Mouse (Mus musculus) forebrain, embryonic 15.5 days (tissue): ENCODE results near the gene Mbnl2. TPM values are rescaled to one million over a fixed set of nuclear protein-coding genes. Genes with fewer than 3 reads are reported as not detected.

Source experiments
- ATAC-seq: fragments of 200-750 bp; cut with Nextera tagmentation; replicated peaks from 2 replicates; pipeline ENCODE4 v1.8.0; 2017; ENCODE audit warnings: mild to moderate bottlenecking, moderate TSS enrichment, moderate library complexity
- H3K27ac ChIP-seq: fragments of 300-500 bp; sonication (generic); replicated peaks from 2 replicates; pipeline ENCODE4 v1.5.1; 2015; ENCODE audit warnings: mild to moderate bottlenecking, inconsistent platforms
- H3K27me3 ChIP-seq: fragments of 300-500 bp; sonication (generic); 2 replicates; pipeline ENCODE4 v1.6.1; 2015; ENCODE audit warnings: inconsistent platforms
- H3K36me3 ChIP-seq: fragments of 300-500 bp; sonication (generic); 2 replicates; pipeline ENCODE4 v1.6.1; 2015; ENCODE audit warnings: mild to moderate bottlenecking, inconsistent platforms
- H3K4me1 ChIP-seq: fragments of 300-500 bp; sonication (generic); 2 replicates; pipeline ENCODE4 v1.6.1; 2015; ENCODE audit warnings: inconsistent platforms
- H3K4me2 ChIP-seq: fragments of 300-500 bp; sonication (generic); replicated peaks from 2 replicates; pipeline ENCODE4 v1.6.1; 2015; ENCODE audit warnings: mild to moderate bottlenecking, inconsistent platforms
- H3K4me3 ChIP-seq: fragments of 300-500 bp; sonication (generic); 2 replicates; pipeline ENCODE4 v1.5.1; 2015; ENCODE audit warnings: mild to moderate bottlenecking, inconsistent platforms
- H3K9ac ChIP-seq: fragments of 300-500 bp; sonication (generic); replicated peaks from 2 replicates; pipeline ENCODE4 v1.6.1; 2015; ENCODE audit warnings: mild to moderate bottlenecking, inconsistent platforms
- H3K9me3 ChIP-seq: fragments of 300-500 bp; sonication (generic); 2 replicates; pipeline ENCODE4 v1.6.1; 2016; ENCODE audit warnings: inconsistent platforms
- WGBS: fragments of 180-500 bp; shearing (Covaris S2); methylation state at CpG from one replicate; pipeline ENCODE4 v1.1.7; 2015; ENCODE audit warnings: mixed read lengths; 5-methylcytosine and 5-hydroxymethylcytosine counted together
- polyA plus RNA-seq: library from polyadenylated mRNA; unstranded; fragments of >200 nt; fragmentation: Nextera tagmentation; extraction: Ambion mirVana; gene quantifications from 2 replicates; pipeline ENCODE4 v1.2.1, GENCODE M21; 2015

Gene Mbnl2
- polyA plus RNA-seq, 1 experiment from 2014 or later: 22.2 TPM

DNA sequence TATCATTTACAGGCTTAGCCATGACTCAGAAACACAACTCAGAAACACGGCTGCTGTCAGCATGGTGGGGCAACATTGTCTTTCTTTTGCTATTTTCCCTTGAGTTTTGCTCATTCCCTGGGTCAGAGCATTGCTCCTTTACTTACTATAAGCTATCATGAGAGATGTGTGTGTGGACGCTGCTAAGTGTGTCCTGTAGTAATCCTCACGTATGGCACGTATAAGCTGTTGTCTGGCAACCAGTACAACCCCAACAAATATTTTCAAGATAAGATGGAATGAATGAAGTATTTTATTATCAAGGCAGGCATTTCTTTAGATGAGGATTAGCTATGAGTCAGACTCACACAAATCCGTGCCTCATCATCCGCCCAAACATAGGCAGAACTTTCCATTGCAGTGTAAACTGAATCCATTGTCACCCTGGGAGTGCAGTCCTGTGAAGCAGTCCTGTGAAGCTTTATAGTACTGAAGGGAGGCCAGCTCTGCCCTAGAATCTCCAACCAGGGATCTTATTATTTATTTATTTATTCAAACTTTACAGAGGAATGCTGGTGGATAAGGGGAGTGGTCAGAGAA, 17.2 kb downstream of the Mbnl2 start:
- Histone ChIP-seq H3K36me3 (no peaks in the 10 kb centered on the region), H3K9ac (no peak overlapping the region), H3K27ac (no peak overlapping the region), H3K9me3 (no peaks in the 10 kb centered on the region), H3K4me1 (peaks cover 12% of the 10 kb centered on the region; the same call in 1 of the 2 replicates), H3K4me2 (no peak overlapping the region), H3K4me3 (no peak overlapping the region), H3K27me3 (no peaks in the 10 kb centered on the region)
- no peak for ATAC-seq
- 81% methylated on average over 6 of the region's 6 CpGs for WGBS

- Histone ChIP-seq H3K27ac (no peak overlapping the region), H3K4me3 (no peak overlapping the region), H3K4me1 (peaks cover 14% of the 10 kb centered on the region; the same call in 1 of the 2 replicates), H3K36me3 (no peaks in the 10 kb centered on the region), H3K9me3 (no peaks in the 10 kb centered on the region), H3K4me2 (no peak overlapping the region), H3K9ac (no peak overlapping the region), H3K27me3 (no peaks in the 10 kb centered on the region)
- no peak for ATAC-seq
- 89% methylated on average over 6 of the region's 6 CpGs for WGBS
Observed at GRCm38 (mm10) chr14:120294480-120294879, 19.0 kb downstream of the Mbnl2 start.

DNA sequence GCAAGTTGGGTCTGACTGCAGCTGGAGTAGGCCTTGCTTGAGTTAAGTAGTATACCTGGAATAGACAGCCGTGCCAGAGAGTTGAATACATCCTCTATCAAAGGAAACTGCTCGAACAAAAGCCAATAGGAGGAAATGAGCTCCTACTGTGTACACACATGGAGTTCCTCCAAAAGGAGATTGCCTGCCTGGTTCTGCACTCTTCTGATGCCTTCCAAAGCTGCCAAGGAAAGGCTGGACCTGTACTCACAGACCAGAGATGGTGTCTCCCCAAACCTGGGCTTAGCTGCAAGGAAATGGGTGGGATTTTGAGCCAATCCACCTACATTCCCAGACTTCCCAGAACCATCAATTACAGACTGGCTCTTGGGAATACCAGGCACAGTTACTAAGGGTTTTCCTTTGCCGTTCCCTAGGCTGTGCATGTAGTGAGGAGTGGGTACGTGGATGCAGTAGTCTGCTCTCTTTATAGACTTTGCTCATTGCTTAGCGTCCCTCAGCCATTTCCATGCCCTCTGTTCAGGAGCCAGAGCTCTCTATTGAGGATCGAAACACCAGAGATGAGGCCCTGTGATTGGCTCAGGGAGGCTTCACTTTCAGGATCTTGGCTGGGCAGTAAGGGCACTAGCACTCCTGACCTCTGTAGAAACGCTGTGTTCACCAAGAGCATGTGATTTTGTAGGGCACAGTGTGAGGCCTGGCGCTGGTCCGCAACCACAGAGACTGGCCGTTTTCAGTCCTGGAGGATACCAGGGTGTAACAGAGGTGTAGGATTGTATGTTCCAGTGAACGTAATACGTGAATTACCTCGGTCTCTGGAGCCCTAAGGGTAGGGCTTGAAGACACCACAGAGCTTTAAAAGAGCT, 20.1 kb downstream of the Mbnl2 start:
- H3K9me3 ChIP-seq: no peaks in the 10 kb centered on the region
- no peak overlapping the region for H3K4me3 ChIP-seq
- WGBS: 78% methylated on average over 13 of the region's 13 CpGs
- no peak overlapping the region for H3K27ac ChIP-seq
- H3K4me2 ChIP-seq: no peak overlapping the region
- peaks cover 14% of the 10 kb centered on the region; the same call in 1 of the 2 replicates for H3K4me1 ChIP-seq
- no peak overlapping the region for H3K9ac ChIP-seq
- no peaks in the 10 kb centered on the region for H3K27me3 ChIP-seq
- ATAC-seq: no peak
- H3K36me3 ChIP-seq: no peaks in the 10 kb centered on the region

DNA sequence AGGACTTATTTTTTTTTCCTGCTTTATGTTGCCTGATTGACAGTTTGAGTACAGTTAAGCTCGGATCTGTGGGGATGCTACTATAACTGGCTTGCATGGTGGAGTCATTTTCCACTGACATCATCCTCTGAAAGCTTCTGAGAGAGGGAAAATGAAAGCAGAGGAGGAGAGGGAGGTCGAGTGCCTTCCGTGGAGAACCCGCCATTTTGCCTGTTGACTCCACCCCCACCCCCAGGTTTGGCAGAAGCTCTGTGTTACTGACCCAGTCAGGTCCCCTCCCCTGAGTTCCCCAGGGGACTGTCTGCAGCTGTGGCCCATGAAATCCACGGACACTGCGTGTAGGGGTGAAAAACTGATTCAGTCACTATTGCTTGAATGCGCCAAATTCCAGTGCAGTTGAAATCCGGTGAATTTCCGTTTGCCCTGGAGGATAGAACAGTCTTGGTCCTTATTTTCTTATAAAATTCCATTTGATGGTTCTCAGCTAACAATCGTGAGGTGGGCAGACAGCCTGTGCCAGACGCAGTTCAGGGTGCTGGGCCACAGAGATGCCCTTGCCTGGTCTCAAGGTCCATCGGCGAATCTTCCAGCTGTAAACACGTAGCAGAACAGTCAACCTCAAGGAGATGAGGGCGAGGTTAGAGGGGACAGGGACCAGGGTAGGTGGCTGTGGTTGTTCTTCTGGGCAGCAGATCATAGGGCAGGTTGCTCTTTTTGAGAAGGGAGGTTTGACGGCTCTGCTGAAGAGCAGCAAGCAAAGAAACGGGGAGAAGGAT, 20.9 kb downstream of the Mbnl2 start:
- no peak overlapping the region for H3K4me3 ChIP-seq
- H3K4me1 ChIP-seq: peaks cover 14% of the 10 kb centered on the region; the same call in 1 of the 2 replicates
- H3K27ac ChIP-seq: no peak overlapping the region

DNA sequence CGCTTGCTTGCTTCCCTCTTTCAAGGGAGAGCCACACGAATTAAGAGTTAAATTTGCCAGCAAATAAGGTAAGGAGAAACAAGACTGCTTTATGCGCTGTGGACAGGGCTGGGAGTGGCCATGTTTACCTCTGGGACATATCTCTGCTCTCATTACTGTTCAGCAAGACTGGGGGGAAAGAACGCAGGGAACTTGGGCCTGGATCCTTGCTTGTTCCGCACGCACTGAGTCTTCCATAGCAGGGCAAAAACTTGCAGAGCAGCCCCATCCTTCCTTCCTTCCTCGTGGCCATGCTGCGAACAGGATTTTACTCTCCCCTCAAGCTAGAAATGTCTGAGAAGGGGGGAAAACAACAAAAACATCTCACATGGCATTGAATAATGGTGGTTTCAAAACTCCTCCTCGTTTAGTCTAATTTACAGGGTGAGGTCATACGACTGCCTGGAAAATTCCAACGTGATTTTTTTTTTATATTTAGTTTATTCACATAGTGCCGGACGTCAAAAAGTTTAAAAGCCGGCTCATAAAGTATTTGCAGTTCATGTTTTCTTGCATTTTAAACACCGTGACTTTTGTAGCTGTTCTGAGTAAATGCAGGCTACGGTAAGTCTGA, 21.8 kb downstream of the Mbnl2 start:
- Histone ChIP-seq H3K4me1 (peaks cover 14% of the 10 kb centered on the region; the same call in 1 of the 2 replicates), H3K4me2 (no peak overlapping the region), H3K27ac (no peak overlapping the region), H3K9ac (no peak overlapping the region), H3K27me3 (no peaks in the 10 kb centered on the region), H3K36me3 (no peaks in the 10 kb centered on the region), H3K4me3 (no peak overlapping the region), H3K9me3 (no peaks in the 10 kb centered on the region)
- WGBS: 44% methylated on average over 16 of the region's 16 CpGs
- ATAC-seq: no peak

More for the DNA sequence above, 20.9 kb downstream of the Mbnl2 start:
- Histone ChIP-seq H3K9ac (no peak overlapping the region), H3K36me3 (no peaks in the 10 kb centered on the region), H3K4me2 (no peak overlapping the region), H3K9me3 (no peaks in the 10 kb centered on the region), H3K27me3 (no peaks in the 10 kb centered on the region)
- no peak for ATAC-seq
- 77% methylated on average over 17 of the region's 17 CpGs for WGBS

- H3K27me3 ChIP-seq: no peaks in the 10 kb centered on the region
- no peaks in the 10 kb centered on the region for H3K9me3 ChIP-seq
- ATAC-seq: no peak
- H3K9ac ChIP-seq: no peak overlapping the region
- H3K4me2 ChIP-seq: no peak overlapping the region
- WGBS: 74% methylated on average over 6 of the region's 6 CpGs
- no peaks in the 10 kb centered on the region for H3K36me3 ChIP-seq
- no peak overlapping the region for H3K27ac ChIP-seq
- H3K4me3 ChIP-seq: no peak overlapping the region
- H3K4me1 ChIP-seq: peaks cover 15% of the 10 kb centered on the region; the same call in 1 of the 2 replicates
Observed at GRCm38 (mm10) chr14:120297833-120298232, 22.4 kb downstream of the Mbnl2 start.

- H3K27ac ChIP-seq: no peak overlapping the region
- no peaks in the 10 kb centered on the region for H3K36me3 ChIP-seq
- no peak overlapping the region for H3K4me2 ChIP-seq
- H3K27me3 ChIP-seq: no peaks in the 10 kb centered on the region
- no peaks in the 10 kb centered on the region for H3K9me3 ChIP-seq
- no peak overlapping the region for H3K4me3 ChIP-seq
- 82% methylated on average over 5 of the region's 5 CpGs for WGBS
- H3K4me1 ChIP-seq: peaks cover 21% of the 10 kb centered on the region; the same call in 1 of the 2 replicates
- ATAC-seq: no peak
- no peak overlapping the region for H3K9ac ChIP-seq
Observed at GRCm38 (mm10) chr14:120298439-120298838, 23.0 kb downstream of the Mbnl2 start.

DNA sequence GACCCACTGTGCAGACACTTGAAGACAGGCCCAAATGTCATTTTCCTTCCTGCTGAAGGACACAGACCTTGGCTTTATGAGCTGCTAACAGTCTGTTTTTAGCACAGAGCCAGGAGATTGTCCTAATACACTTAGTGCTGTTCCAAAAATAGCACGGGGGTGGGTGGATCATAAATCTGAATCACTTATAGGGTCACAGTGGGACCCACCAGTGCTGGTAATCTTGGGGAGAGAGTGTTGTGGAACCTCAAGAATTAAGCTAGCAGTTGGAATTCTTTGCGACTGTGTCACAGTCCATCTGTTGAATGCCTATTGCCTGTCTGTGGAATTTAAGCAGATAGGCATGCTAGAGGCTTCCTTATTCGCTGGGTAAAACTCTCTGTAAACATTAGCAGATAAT, 24.2 kb downstream of the Mbnl2 start:
- no peak overlapping the region for H3K4me3 ChIP-seq
- H3K27ac ChIP-seq: no peak overlapping the region
- no peak for ATAC-seq
- no peaks in the 10 kb centered on the region for H3K36me3 ChIP-seq
- peaks cover 22% of the 10 kb centered on the region; the same call in 1 of the 2 replicates for H3K4me1 ChIP-seq
- no peak overlapping the region for H3K9ac ChIP-seq
- H3K27me3 ChIP-seq: no peaks in the 10 kb centered on the region
- 77% methylated on average over 3 of the region's 3 CpGs for WGBS
- H3K4me2 ChIP-seq: no peak overlapping the region
- H3K9me3 ChIP-seq: no peaks in the 10 kb centered on the region

DNA sequence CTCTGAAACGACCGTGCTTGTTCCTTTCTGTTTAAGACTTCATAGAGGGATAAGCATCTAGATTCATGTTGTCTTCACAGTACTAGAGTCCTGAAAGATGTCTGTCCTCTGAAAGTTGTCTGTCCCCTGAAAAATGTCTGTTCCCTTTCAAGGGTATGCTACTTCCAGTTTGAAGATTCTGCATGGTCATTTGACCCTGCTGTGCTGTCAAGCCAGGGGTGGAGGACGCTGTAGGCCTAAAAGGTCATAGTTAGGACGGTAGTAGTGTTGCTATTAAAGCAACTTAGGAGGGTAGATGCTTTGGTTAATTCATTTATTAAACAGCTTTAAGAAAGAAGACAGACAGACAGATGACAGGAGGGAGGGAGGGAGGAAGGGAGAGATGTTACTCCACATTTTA, 24.7 kb downstream of the Mbnl2 start:
- H3K27ac ChIP-seq: no peak overlapping the region
- no peak for ATAC-seq
- H3K9me3 ChIP-seq: no peaks in the 10 kb centered on the region
- H3K9ac ChIP-seq: no peak overlapping the region
- WGBS: 83% methylated on average over 4 of the region's 4 CpGs
- no peak overlapping the region for H3K4me2 ChIP-seq
- H3K4me1 ChIP-seq: peaks cover 22% of the 10 kb centered on the region; the same call in 1 of the 2 replicates
- no peaks in the 10 kb centered on the region for H3K36me3 ChIP-seq
- H3K4me3 ChIP-seq: no peak overlapping the region
- no peaks in the 10 kb centered on the region for H3K27me3 ChIP-seq

GRCm38 (mm10) chr14:120300814-120301213, 25.3 kb downstream of the Mbnl2 start:
- ATAC-seq: no peak
- Histone ChIP-seq H3K36me3 (no peaks in the 10 kb centered on the region), H3K27ac (no peak overlapping the region), H3K4me1 (peaks cover 22% of the 10 kb centered on the region; the same call in 1 of the 2 replicates), H3K9ac (no peak overlapping the region), H3K9me3 (no peaks in the 10 kb centered on the region), H3K27me3 (no peaks in the 10 kb centered on the region), H3K4me3 (no peak overlapping the region), H3K4me2 (no peak overlapping the region)
- 90% methylated on average over 4 of the region's 4 CpGs for WGBS

- no peak overlapping the region for H3K4me3 ChIP-seq
- H3K27me3 ChIP-seq: no peaks in the 10 kb centered on the region
- no peaks in the 10 kb centered on the region for H3K36me3 ChIP-seq
- no peaks in the 10 kb centered on the region for H3K9me3 ChIP-seq
- no peak overlapping the region for H3K9ac ChIP-seq
- WGBS: 24% methylated on average over 6 of the region's 6 CpGs
- H3K27ac ChIP-seq: no peak overlapping the region
- no peak for ATAC-seq
- peaks cover 18% of the 10 kb centered on the region for H3K4me1 ChIP-seq
- no peak overlapping the region for H3K4me2 ChIP-seq
Observed at GRCm38 (mm10) chr14:120302913-120303548, 27.6 kb downstream of the Mbnl2 start.
